Mouse (Mus musculus) limb, embryonic 14.5 days (tissue): Measurements from ENCODE around the gene Ptgdr. TPM values are rescaled to one million over a fixed set of nuclear protein-coding genes. Genes with fewer than 3 reads are reported as not detected.
"Not testable (repeated sequence)": the region's sequence is repeated elsewhere in the genome, so short reads cannot be mapped to it uniquely, and the experiment has no call there.

ENCODE experiments used
- ATAC-seq: fragments of 200-750 bp; cut with Nextera tagmentation; 2 replicates; pipeline ENCODE4 v1.8.0; 2017; ENCODE audit warnings: low read depth, moderate number of reproducible peaks, moderate TSS enrichment; ENCODE audit not compliant: low FRiP score
- DNase-seq: peaks from one replicate; pipeline ENCODE4 v3.0.0-alpha.2; 2015; ENCODE audit warnings: low spot score
- H3K27ac ChIP-seq: fragments of 300-500 bp; sonication (generic); replicated peaks from 2 replicates; pipeline ENCODE4 v1.5.1; 2014; ENCODE audit warnings: low read depth, mild to moderate bottlenecking, low read length, moderate library complexity, mixed read lengths
- H3K27me3 ChIP-seq: fragments of 300-500 bp; sonication (generic); 2 replicates; pipeline ENCODE4 v1.6.1; 2014; ENCODE audit warnings: low read length, mixed read lengths; ENCODE audit not compliant: control insufficient read depth, insufficient read depth
- H3K36me3 ChIP-seq: fragments of 300-500 bp; sonication (generic); 2 replicates; pipeline ENCODE4 v1.6.1; 2014; ENCODE audit warnings: mild to moderate bottlenecking, low read length, moderate library complexity, mixed read lengths; ENCODE audit not compliant: control insufficient read depth, insufficient read depth
- H3K4me1 ChIP-seq: fragments of 300-500 bp; sonication (generic); 2 replicates; pipeline ENCODE4 v1.6.1; 2014; ENCODE audit warnings: antibody characterized with exemption, low read length, mixed read lengths; ENCODE audit not compliant: control insufficient read depth, insufficient read depth
- H3K4me2 ChIP-seq: fragments of 300-500 bp; sonication (generic); replicated peaks from 2 replicates; pipeline ENCODE4 v1.6.1; 2014; ENCODE audit warnings: low read depth, mild to moderate bottlenecking, low read length, moderate library complexity; ENCODE audit not compliant: severe bottlenecking
- H3K4me3 ChIP-seq: fragments of 300-500 bp; sonication (generic); replicated peaks from 2 replicates; pipeline ENCODE4 v1.5.1; 2014; ENCODE audit warnings: low read length
- H3K9ac ChIP-seq: fragments of 300-500 bp; sonication (generic); 2 replicates; pipeline ENCODE4 v1.6.1; 2014; ENCODE audit warnings: mild to moderate bottlenecking, low read depth, low read length, moderate library complexity; ENCODE audit not compliant: severe bottlenecking
- H3K9me3 ChIP-seq: fragments of 300-500 bp; sonication (generic); 2 replicates; pipeline ENCODE4 v1.6.1; 2016; ENCODE audit warnings: low read length; ENCODE audit not compliant: control insufficient read depth
- POLR2A ChIP-seq: fragments of 200-500 bp; IDR thresholded peaks from 2 replicates; pipeline ENCODE4 v1.8.0; 2012; ENCODE audit warnings: inconsistent platforms, mild to moderate bottlenecking, moderate library complexity, borderline replicate concordance; ENCODE audit not compliant: insufficient read depth, insufficient read length; ENCODE audit errors: extremely low read depth
- WGBS: fragments of 180-500 bp; shearing (Covaris S2); extraction: QIAGEN DNeasy Blood & Tissue Kit; methylation state at CpG from one replicate; pipeline ENCODE4 v1.1.7; 2014; 5-methylcytosine and 5-hydroxymethylcytosine counted together
- polyA plus RNA-seq, 2 experiments: library from polyadenylated mRNA; depleted of rRNA in 1 of 2; stranded (reverse) in 1 of 2; unstranded in 1 of 2; fragments of >200 nt; fragmentation: Nextera tagmentation in 1 of 2; extraction: Ambion mirVana in 1 of 2; gene quantifications; 2 replicates each; pipeline versions ENCODE4 v1.2.1 to v1.2.3; 2012 to 2014

Ptgdr gene
- polyA plus RNA-seq, 2 experiments, result 0.10 to 0.25 TPM

GRCm38 (mm10) chr14:44827736-44828135 is 31.4 kb downstream of the Ptgdr start:
- H3K9ac ChIP-seq, result no peak overlapping the region
- no peak for DNase-seq
- ATAC-seq, result no peak
- no peaks in the 10 kb centered on the region for H3K36me3 ChIP-seq
- no peak for TF ChIP-seq POLR2A
- 68% methylated on average over 4 of the region's 4 CpGs for WGBS
- H3K27me3 ChIP-seq, result no peaks in the 10 kb centered on the region
- no peak overlapping the region for H3K4me2 ChIP-seq
- no peaks in the 10 kb centered on the region for H3K4me1 ChIP-seq
- no peaks in the 10 kb centered on the region for H3K9me3 ChIP-seq
- H3K4me3 ChIP-seq, result no peak overlapping the region
- no peak overlapping the region for H3K27ac ChIP-seq

- no peaks in the 10 kb centered on the region for H3K4me1 ChIP-seq
- H3K9me3 ChIP-seq, result no peaks in the 10 kb centered on the region
- ATAC-seq, result no peak
- H3K27me3 ChIP-seq, result no peaks in the 10 kb centered on the region
- DNase-seq, result no peak
- H3K9ac ChIP-seq, result no peak overlapping the region
- no peak overlapping the region for H3K4me3 ChIP-seq
- no peak for TF ChIP-seq POLR2A
- H3K27ac ChIP-seq, result no peak overlapping the region
- H3K36me3 ChIP-seq, result no peaks in the 10 kb centered on the region
- WGBS, result 72% methylated on average over 7 of the region's 7 CpGs
- H3K4me2 ChIP-seq, result no peak overlapping the region
Measured at GRCm38 (mm10) chr14:44821177-44822057, 37.8 kb downstream of the Ptgdr start.

GRCm38 (mm10) chr14:44813152-44813551 is 46.0 kb downstream of the Ptgdr start:
- H3K27ac ChIP-seq, DNase-seq, H3K27me3 ChIP-seq, ATAC-seq, H3K4me3 ChIP-seq, H3K4me1 ChIP-seq, H3K9me3 ChIP-seq, H3K36me3 ChIP-seq, H3K4me2 ChIP-seq, H3K9ac ChIP-seq: not testable (repeated sequence)

Other genes with a start within 250 kb of the Ptgdr start
- gene Gm5624, start 231.4 kb downstream of the Ptgdr start, polyA plus RNA-seq (2012; rRNA removed), result not detected in 2 replicates
- gene Gm5624, start 231.4 kb downstream of the Ptgdr start, polyA plus RNA-seq (2014; fragmentation: Nextera tagmentation; extraction: Ambion mirVana), result not detected in 2 replicates
- gene Gm8257, start 152.9 kb downstream of the Ptgdr start, polyA plus RNA-seq (2012; rRNA removed), result not detected in 2 replicates
- gene Gm8257, start 152.9 kb downstream of the Ptgdr start, polyA plus RNA-seq (2014; fragmentation: Nextera tagmentation; extraction: Ambion mirVana), result not detected in 2 replicates
- gene Gm8267, start 109.0 kb downstream of the Ptgdr start, polyA plus RNA-seq (2012; rRNA removed), result not detected in 2 replicates
- gene Gm8267, start 109.0 kb downstream of the Ptgdr start, polyA plus RNA-seq (2014; fragmentation: Nextera tagmentation; extraction: Ambion mirVana), result not detected in 2 replicates
- gene Ptger2, start 128.8 kb upstream of the Ptgdr start, polyA plus RNA-seq (2012; rRNA removed), result 0.50 and 0.85 TPM in 2 replicates
- 0.54 and 1.1 TPM in 2 replicates for gene Ptger2, start 128.8 kb upstream of the Ptgdr start, polyA plus RNA-seq (2014; fragmentation: Nextera tagmentation; extraction: Ambion mirVana)